Mouse (Mus musculus): Measurements from ENCODE around the gene Zmat5. TPM values are rescaled to one million over a fixed set of nuclear protein-coding genes. Genes with fewer than 3 reads are reported as not detected.

Gene Zmat5
- total and polyA plus RNA-seq, 3 experiments: 45.6 to 60.6 (median 52.9) TPM

- DNase-seq: no peak
These were observed 67.3 kb downstream of the Zmat5 start for GRCm38 (mm10) chr11:4771756-4772155.

GRCm38 (mm10) chr11:4772925-4773324 is 68.4 kb downstream of the Zmat5 start:
- DNase-seq: peak; percentile 60

DNA sequence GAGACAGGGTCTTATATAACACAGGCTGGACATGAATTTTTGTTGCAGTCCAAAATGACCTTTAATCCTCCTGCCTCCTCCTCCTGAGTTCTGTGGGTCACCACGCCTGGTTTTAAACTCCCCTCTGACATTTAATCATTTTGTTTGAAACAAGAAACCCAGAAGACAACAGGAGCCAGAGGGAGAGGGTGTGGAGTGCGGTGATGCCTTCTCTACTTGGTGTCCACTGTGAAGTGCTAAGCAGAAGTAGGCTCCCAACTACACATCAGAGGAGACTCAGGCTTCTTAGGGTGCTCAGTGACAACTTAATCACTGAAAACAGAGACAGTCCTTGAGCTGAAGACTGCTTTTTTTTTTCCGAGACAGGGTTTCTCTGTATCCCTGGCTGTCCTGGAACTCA is 76.4 kb downstream of the Zmat5 start:
- DNase-seq: no peak

GRCm38 (mm10) chr11:4783116-4783515 is 78.6 kb downstream of the Zmat5 start:
- DNase-seq: no peak

DNA sequence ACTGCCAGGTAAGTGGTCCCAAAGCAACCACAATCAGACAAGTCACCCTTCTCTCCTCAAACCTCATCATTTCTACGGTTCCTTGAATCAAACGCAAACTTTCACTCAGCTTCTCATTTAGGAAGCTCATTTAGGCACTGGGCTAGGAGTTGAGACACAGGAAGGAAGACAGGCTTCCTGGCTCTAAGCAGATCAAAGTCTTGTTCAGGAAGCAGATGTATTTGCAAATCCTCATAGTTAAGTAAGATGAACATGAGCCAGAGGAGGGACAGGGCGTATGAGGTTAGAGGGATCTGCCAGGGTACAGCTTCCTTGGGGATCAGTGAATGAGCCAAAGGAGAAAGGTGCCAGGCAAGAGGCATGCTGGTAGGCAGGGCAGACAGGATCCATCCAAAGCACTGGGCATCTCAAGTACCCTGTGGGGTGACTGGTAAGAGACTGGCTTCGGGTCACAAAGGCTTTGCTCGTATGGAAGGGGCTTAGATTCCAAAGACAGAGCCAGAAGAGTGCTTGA is 80.2 kb downstream of the Zmat5 start:
- no peak for DNase-seq

Other genes with a start within 250 kb of the Zmat5 start
- gene Mtmr3, start 109.8 kb upstream of the Zmat5 start, total RNA-seq (2021): 10 to 100 TPM; 55.5 to 56.6 TPM
- gene Mtmr3, start 109.8 kb upstream of the Zmat5 start, polyA plus RNA-seq (2012; rRNA removed): 23.0 and 31.6 TPM in 2 replicates
- gene Gm11032, start 84.6 kb upstream of the Zmat5 start, total RNA-seq (2021): not detected
- not detected in 2 replicates for gene Gm11032, start 84.6 kb upstream of the Zmat5 start, polyA plus RNA-seq (2012; rRNA removed)
- 10 to 100 TPM; 46.3 to 51.5 TPM for gene Ascc2, start 66.9 kb upstream of the Zmat5 start, total RNA-seq (2021)
- gene Ascc2, start 66.9 kb upstream of the Zmat5 start, polyA plus RNA-seq (2012; rRNA removed): 10.7 and 12.8 TPM in 2 replicates
- 1,000 to 10,000 TPM in 1 of 2 experiments, 100 to 1,000 TPM in 1; 942 to 1,033 TPM for gene Uqcr10, start 336 bp upstream of the Zmat5 start, total RNA-seq (2021)
- gene Uqcr10, start 336 bp upstream of the Zmat5 start, polyA plus RNA-seq (2012; rRNA removed): 916 and 1,226 TPM in 2 replicates
- under 1 TPM in 1 of 2 experiments, not detected in 1; 0.24 TPM for gene Cabp7, start 42.1 kb downstream of the Zmat5 start, total RNA-seq (2021)
- 0.08 and 0.28 TPM in 2 replicates for gene Cabp7, start 42.1 kb downstream of the Zmat5 start, polyA plus RNA-seq (2012; rRNA removed)
- gene Nf2, start 144.9 kb downstream of the Zmat5 start, total RNA-seq (2021): 100 to 1,000 TPM in 1 of 2 experiments, 10 to 100 TPM in 1; 87.8 to 130 TPM
- 72.5 and 94.6 TPM in 2 replicates for gene Nf2, start 144.9 kb downstream of the Zmat5 start, polyA plus RNA-seq (2012; rRNA removed)
- 10 to 100 TPM; 31.5 to 35.9 TPM for gene Nipsnap1, start 169.3 kb downstream of the Zmat5 start, total RNA-seq (2021)
- 28.2 and 30.6 TPM in 2 replicates for gene Nipsnap1, start 169.3 kb downstream of the Zmat5 start, polyA plus RNA-seq (2012; rRNA removed)
- gene Thoc5, start 190.6 kb downstream of the Zmat5 start, total RNA-seq (2021): 10 to 100 TPM; 32.3 to 34.1 TPM
- gene Thoc5, start 190.6 kb downstream of the Zmat5 start, polyA plus RNA-seq (2012; rRNA removed): 8.8 TPM in 2 replicates
- 1 to 10 TPM; 2.1 TPM for gene Nefh, start 243.4 kb downstream of the Zmat5 start, total RNA-seq (2021)
- 0.71 and 2.5 TPM in 2 replicates for gene Nefh, start 243.4 kb downstream of the Zmat5 start, polyA plus RNA-seq (2012; rRNA removed)